15 mouse cellular contexts compared by ENCODE assay signal in genomic region chr6:146551326-146551725, GRCm38 (mm10).
"Had no signal": no experiment of that assay in that cellular context is flagged by ENCODE, and none has a peak within 500 bp of the region (broad histone marks: within the 10 kb centered on the region; RNA-seq: fewer than 3 reads in every experiment).

No protein-coding gene starts in this region.

- H3K4me1 ChIP-seq: neural tube, embryonic 15.5 days; stomach, embryonic 15.5 days had no signal

- H3K27ac ChIP-seq: neural tube, embryonic 15.5 days; stomach, embryonic 15.5 days; stomach, postnatal 0 days had no signal

- H3K4me2 ChIP-seq: neural tube, embryonic 15.5 days; stomach, embryonic 15.5 days had no signal

- H3K4me3 ChIP-seq: neural tube, embryonic 15.5 days; stomach, embryonic 15.5 days had no signal

- DNase-seq: retina, postnatal 1 day; right cerebral cortex, adult 18-20 months; right cerebral cortex, postnatal 14 days; right cerebral cortex, postnatal 25 days; right cerebral cortex, postnatal 4 days; spleen, adult 18-20 months; thymus, adult 18-20 months; thymus, adult 2 months; thymus, postnatal 14 days; thymus, postnatal 25 days; thymus, postnatal 36 days; thymus, postnatal 4 days had no signal

- H3K27me3 ChIP-seq: neural tube, embryonic 15.5 days; stomach, embryonic 15.5 days had no signal

- H3K9me3 ChIP-seq: neural tube, embryonic 15.5 days; stomach, embryonic 15.5 days had no signal

- H3K9ac ChIP-seq: neural tube, embryonic 15.5 days; stomach, embryonic 15.5 days had no signal
